Comparison of ENCODE assay signal across 8 mouse cellular contexts in the genomic region with DNA sequence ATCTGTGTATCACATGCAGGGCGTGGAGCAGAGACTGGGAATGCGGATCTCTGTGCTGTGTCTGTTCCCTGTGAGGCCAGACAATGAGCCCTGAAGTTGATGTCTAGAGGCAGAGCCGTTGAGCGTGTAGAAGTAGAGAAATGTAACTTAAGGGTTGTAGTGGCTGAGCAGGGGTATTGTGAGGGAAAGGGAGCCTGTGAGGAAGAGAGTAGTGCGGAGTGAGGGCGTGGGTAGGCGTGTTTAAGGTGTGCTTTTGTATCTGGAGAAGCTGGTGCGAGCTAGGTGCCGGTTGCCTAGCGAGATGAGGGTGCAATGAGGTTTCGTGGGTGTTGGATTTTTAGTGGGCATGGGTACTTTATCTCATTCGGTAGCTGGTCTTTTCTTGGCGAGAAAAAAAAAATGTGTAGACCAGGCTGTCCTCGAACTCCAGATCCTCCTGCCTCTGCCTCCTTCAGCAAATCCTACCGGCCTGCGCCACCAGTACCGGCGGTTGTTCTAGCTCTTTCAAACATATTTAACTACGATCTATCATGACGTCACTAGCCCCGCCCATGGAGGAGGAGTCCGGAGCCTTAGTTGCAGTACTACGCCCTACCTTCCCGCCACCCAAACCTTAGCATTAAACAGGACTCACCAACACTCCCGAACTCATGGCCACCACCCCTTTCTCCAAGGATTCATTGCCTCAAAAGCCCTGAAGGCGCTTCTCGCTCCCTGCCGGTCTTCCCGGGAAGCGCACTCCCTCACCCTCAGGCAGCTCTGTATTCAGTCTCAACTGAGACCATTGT. TPM values are rescaled to one million over a fixed set of nuclear protein-coding genes. Genes with fewer than 3 reads are reported as not detected.
DNase-seq lines count a peak whose midpoint lies in the region; ATAC-seq and TF ChIP-seq lines count a peak whose summit lies in the region.

No protein-coding gene starts in this region.

- H3K4me1 ChIP-seq in cortical plate, adult 2 months (ENCODE audit: control insufficient read depth, insufficient read depth, low read length), result no peaks in the 10 kb centered on the region

- peak overlapping the region; percentile 70 for H3K4me3 ChIP-seq in cortical plate, adult 2 months (ENCODE audit: insufficient read depth, low read length)

- DNase-seq in gastrocnemius, adult 8-10 months (ENCODE audit: low spot score in 2 of 2), result peak; percentile 95 to 96
- peak; percentile 98 for DNase-seq in induced T-regulatory cell, adult 2 months (ENCODE audit: low read depth)
- peak; percentile 98 to 99 for DNase-seq in left cerebral cortex, adult 9 months (ENCODE audit: low spot score in 2 of 2)
- peak; percentile 89 for DNase-seq in right cerebral cortex, postnatal 14 days
- peak; percentile 94 for DNase-seq in urinary bladder, postnatal 36 days (ENCODE audit: low spot score in 2 of 2)

- ATAC-seq in activated CD4-positive, CD25-positive, alpha-beta regulatory T cell, adult 4 months, result peak; percentile 58
- ATAC-seq in megakaryocyte progenitor cell, adult 5-6 weeks (replicated peaks; ENCODE audit: poor library complexity), result peak; percentile 64

- peak; percentile 74; the same call in 1 of the 2 replicates for TF ChIP-seq POLR2A in cortical plate, adult 2 months (IDR thresholded peaks at IDR 0.05; ENCODE audit: extremely low read depth, insufficient read depth, low read length)

- 0 out of 2 replicates have a peak overlapping the region, but pooled peaks have one; percentile 5 for H3K27ac ChIP-seq in cortical plate, adult 2 months (ENCODE audit: insufficient read depth, low read length)

- peak; percentile 62 for TF ChIP-seq CTCF in cortical plate, adult 2 months (IDR thresholded peaks at IDR 0.05; ENCODE audit: extremely low read depth, insufficient read depth, low read length)

RNA-seq across cellular contexts. Expression of a gene that starts 25.1 kb away (rescaled TPM):
- 1 to 10 TPM; 1.5 to 3.8 TPM for polyA plus RNA-seq in activated CD4-positive, CD25-positive, alpha-beta regulatory T cell, adult 4 months (2017; shearing (Covaris generic))
- polyA plus RNA-seq in cortical plate, adult 2 months (2012; rRNA removed), result 0.04 and 0.19 TPM in 2 replicates
- total RNA-seq in gastrocnemius, adult 8-10 months (2022), result not detected
- total RNA-seq in megakaryocyte progenitor cell, adult 5-6 weeks (2015), result 0.07 and 0.96 TPM in 2 replicates
- 0.37 and 0.51 TPM in 2 replicates for total RNA-seq in megakaryocyte progenitor cell, adult 5-6 weeks (2017)

RNA-seq across cellular contexts. Expression of a gene that starts 41.1 kb away (rescaled TPM):
- polyA plus RNA-seq in activated CD4-positive, CD25-positive, alpha-beta regulatory T cell, adult 4 months (2017; shearing (Covaris generic)), result not detected
- polyA plus RNA-seq in cortical plate, adult 2 months (2012; rRNA removed), result not detected in 2 replicates
- not detected for total RNA-seq in gastrocnemius, adult 8-10 months (2022)
- not detected in 2 replicates for total RNA-seq in megakaryocyte progenitor cell, adult 5-6 weeks (2015)
- not detected in 2 replicates for total RNA-seq in megakaryocyte progenitor cell, adult 5-6 weeks (2017)

Comparison
In these comparisons a context has a peak if more than half of its experiments do, and no peak if none do; other contexts are left out.
1. Peak in every context shown above with its lines: DNase-seq, ATAC-seq, H3K4me3 ChIP-seq and H3K27ac ChIP-seq.